Mouse (Mus musculus): ENCODE measurements around the gene Gm8909. TPM values are rescaled to one million over a fixed set of nuclear protein-coding genes. Genes with fewer than 3 reads are reported as not detected.

Gene Gm8909
- polyA plus RNA-seq (2017; shearing (Covaris generic)) = 12.9 TPM

DNA sequence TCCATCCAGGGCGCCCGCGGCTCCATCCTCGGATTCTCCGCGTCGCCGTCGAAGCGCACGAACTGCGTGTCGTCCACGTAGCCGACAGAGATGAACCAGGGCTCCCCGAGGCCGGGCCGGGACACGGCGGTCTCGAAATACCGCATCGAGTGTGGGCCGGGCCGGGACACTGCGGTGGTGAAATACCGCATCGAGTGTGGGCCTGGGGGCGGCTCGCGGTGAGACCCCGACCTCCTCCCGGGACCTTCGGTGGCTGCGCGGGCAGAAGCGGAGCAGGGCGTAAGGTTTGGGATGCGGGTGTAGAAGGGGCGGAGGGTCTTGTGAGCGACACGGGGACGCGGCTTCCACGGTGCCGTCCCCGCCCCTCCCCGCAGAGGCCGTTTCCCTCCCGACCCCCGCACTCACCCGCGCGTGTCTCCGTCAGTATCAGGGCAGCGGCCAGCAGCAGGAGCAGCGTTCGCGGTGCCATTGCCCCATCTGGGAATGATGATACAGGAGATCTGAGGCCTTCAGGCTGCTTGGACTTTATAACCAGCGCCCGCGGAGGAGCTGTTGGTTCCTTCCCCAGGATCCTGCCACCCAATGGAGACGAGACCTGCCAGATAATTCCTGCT, at the start of gene Gm8909:
Gm8909 (minus strand) TSS at position 499 of the 614 bp plus-strand sequence.

GRCm38 (mm10) chr17:36190169-36190507, 21.8 kb upstream of the Gm8909 start, which contains the start of gene H2-T3:
Gene H2-T3, minus strand, starts transcription at chr17:36190287.

DNA sequence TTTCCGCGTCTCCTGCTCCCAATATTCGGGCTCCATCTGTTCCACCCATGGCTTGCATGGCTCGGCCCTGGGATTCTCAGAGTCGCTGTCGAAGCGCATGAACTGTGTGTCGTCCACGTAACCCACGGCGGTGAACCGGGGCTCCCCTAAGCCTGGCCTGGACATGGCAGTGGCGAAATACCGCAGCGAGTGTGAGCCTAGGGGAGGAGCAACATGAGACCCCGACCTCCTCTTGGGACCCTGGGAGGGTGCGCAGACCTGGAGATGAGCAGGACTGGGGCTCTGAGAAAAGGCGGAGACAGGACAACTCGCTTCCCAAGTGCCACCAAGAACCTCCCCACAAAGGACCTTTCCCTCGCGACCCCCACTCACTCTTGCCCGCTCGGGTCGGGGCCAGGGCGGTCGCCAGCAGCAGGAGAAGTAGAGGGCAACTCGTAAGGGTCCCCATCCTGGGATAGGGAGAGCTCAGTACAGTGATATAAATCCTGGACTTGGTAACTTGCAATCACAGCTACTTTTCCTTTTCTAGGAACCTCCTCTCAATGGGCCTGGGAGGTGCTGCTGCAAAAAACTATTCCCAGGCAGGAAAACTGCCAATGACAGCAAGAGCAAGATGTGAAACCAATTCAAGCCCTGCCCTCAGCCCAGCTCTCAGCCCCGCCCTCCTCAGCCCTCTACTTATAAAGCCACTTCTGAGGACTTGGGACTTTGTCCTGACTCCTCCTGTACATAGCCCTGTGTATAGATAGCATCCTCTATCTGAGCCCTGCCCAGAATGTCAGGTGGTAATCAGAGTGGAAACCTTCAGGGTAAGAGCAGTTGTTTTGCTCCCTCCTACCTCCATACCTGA, 39.1 kb downstream of the Gm8909 start, which contains the start of gene Gm7030:
Gm7030 (minus strand) TSS at position 458 of the 850 bp plus-strand sequence.

DNA sequence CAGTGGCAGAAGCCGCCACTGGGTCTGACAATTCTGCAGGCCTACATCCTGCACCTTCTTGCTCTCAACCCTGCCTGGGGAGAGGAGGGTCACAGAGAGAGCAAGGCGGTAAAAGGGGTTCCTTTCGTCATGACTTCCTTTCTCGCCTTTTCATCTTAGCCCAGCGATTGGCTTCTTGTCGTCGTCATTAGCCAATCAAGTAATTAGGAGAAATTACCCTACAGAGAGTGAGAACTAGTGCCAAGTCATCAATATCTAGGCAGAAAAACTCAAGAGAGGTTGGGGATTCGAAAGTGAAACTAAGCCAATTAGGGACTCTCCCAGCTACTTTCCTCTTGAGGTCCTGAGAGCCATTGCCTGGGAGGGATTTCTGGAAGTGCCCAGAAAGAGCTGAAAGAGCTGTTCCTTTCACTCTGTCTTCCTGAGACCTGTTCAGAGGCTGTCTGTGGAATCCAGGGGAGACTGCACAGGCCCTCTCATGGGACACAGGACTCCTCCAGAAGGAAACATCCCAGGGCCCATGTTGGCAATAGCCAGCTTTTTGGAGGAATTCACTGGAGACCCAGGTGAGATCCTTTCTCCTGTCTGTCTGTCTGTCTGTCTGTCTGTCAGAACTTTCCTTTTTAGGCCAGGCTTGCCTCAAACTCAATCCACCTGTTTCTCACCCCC, 46.9 kb downstream of the Gm8909 start, which contains the start of gene Gm19684:
Gm19684 (plus strand) TSS at position 327 of the 669 bp plus-strand sequence.

Other genes starting within 250 kb of the Gm8909 start
- 162 TPM for gene Abcf1, start 198.8 kb downstream of the Gm8909 start, polyA plus RNA-seq (2017; shearing (Covaris generic))
- 16.1 TPM for gene Gnl1, start 188.7 kb downstream of the Gm8909 start, polyA plus RNA-seq (2017; shearing (Covaris generic))
- gene Prr3, start 188.3 kb downstream of the Gm8909 start, polyA plus RNA-seq (2017; shearing (Covaris generic)) = 20.4 TPM
- 27.0 TPM for gene H2-T24, start 148.0 kb downstream of the Gm8909 start, polyA plus RNA-seq (2017; shearing (Covaris generic))
- gene H2-T23, start 135.7 kb downstream of the Gm8909 start, polyA plus RNA-seq (2017; shearing (Covaris generic)) = 848 TPM
- gene H2-T22, start 125.8 kb downstream of the Gm8909 start, polyA plus RNA-seq (2017; shearing (Covaris generic)) = 263 TPM
- 0.56 TPM for gene Gm6034, start 125.6 kb downstream of the Gm8909 start, polyA plus RNA-seq (2017; shearing (Covaris generic))
- gene Gm11127, start 110.2 kb downstream of the Gm8909 start, polyA plus RNA-seq (2017; shearing (Covaris generic)) = not detected
- gene Gm19684, start 46.9 kb downstream of the Gm8909 start, polyA plus RNA-seq (2017; shearing (Covaris generic)) = 1.3 TPM
- not detected for gene Gm7030, start 39.1 kb downstream of the Gm8909 start, polyA plus RNA-seq (2017; shearing (Covaris generic))
- gene H2-T3, start 21.8 kb upstream of the Gm8909 start, polyA plus RNA-seq (2017; shearing (Covaris generic)) = 0.92 TPM
- 170 TPM for gene Rpp21, start 89.5 kb upstream of the Gm8909 start, polyA plus RNA-seq (2017; shearing (Covaris generic))
- gene Trim39, start 103.7 kb upstream of the Gm8909 start, polyA plus RNA-seq (2017; shearing (Covaris generic)) = 23.2 TPM
- not detected for gene H2-M10.2, start 118.0 kb upstream of the Gm8909 start, polyA plus RNA-seq (2017; shearing (Covaris generic))
- gene H2-M10.1, start 157.6 kb upstream of the Gm8909 start, polyA plus RNA-seq (2017; shearing (Covaris generic)) = not detected
- not detected for gene H2-M10.3, start 199.9 kb upstream of the Gm8909 start, polyA plus RNA-seq (2017; shearing (Covaris generic))

Measured in activated CD4-positive, CD25-positive, alpha-beta regulatory T cell, adult 9 weeks (primary cell).